Mouse (Mus musculus): ENCODE results near the gene Myof. TPM values are rescaled to one million over a fixed set of nuclear protein-coding genes. Genes with fewer than 3 reads are reported as not detected.

Gene Myof
- total and polyA plus RNA-seq, 2 experiments from 2014 or later, result 1.5 to 5.1 TPM

GRCm38 (mm10) chr19:38023603-38024002 is 19.8 kb downstream of the Myof start:
- no peaks in the 10 kb centered on the region for H3K36me3 ChIP-seq (ENCODE audit: insufficient read depth)
- H3K4me3 ChIP-seq (ENCODE audit: low read depth, low read length), result no peak overlapping the region
- H3K4me2 ChIP-seq (ENCODE audit: low read depth), result no peak overlapping the region
- ATAC-seq (no peak), DNase-seq (no peak)
- no peak overlapping the region for H3K9ac ChIP-seq
- TF ChIP-seq CTCF (IDR thresholded peaks at IDR 0.05; ENCODE audit: low read depth), result no peak
- H3K4me1 ChIP-seq (ENCODE audit: insufficient read depth), result no peaks in the 10 kb centered on the region
- no peaks in the 10 kb centered on the region for H3K9me3 ChIP-seq (ENCODE audit: low read length)
- no peak overlapping the region for H3K27ac ChIP-seq (ENCODE audit: low read depth, low read length)
- WGBS, result 32% methylated on average over 4 of the region's 4 CpGs
- no peaks in the 10 kb centered on the region for H3K27me3 ChIP-seq (ENCODE audit: insufficient read depth, low read length)

GRCm38 (mm10) chr19:38022710-38023109 is 20.7 kb downstream of the Myof start:
- Histone ChIP-seq H3K4me3 (ENCODE audit: low read depth, low read length) (no peak overlapping the region), H3K36me3 (ENCODE audit: insufficient read depth) (no peaks in the 10 kb centered on the region), H3K9me3 (ENCODE audit: low read length) (no peaks in the 10 kb centered on the region), H3K27ac (ENCODE audit: low read depth, low read length) (no peak overlapping the region), H3K9ac (no peak overlapping the region), H3K27me3 (ENCODE audit: insufficient read depth, low read length) (no peaks in the 10 kb centered on the region), H3K4me2 (ENCODE audit: low read depth) (no peak overlapping the region), H3K4me1 (ENCODE audit: insufficient read depth) (no peaks in the 10 kb centered on the region)
- DNase-seq (no peak), ATAC-seq (no peak)
- TF ChIP-seq CTCF (IDR thresholded peaks at IDR 0.05; ENCODE audit: low read depth), result no peak
- 76% methylated on average over 4 of the region's 4 CpGs for WGBS

GRCm38 (mm10) chr19:38015873-38016254 is 27.5 kb downstream of the Myof start:
- Histone ChIP-seq H3K9me3 (ENCODE audit: low read length) (no peaks in the 10 kb centered on the region), H3K4me3 (ENCODE audit: low read depth, low read length) (no peak overlapping the region), H3K27me3 (ENCODE audit: insufficient read depth, low read length) (no peaks in the 10 kb centered on the region), H3K4me1 (ENCODE audit: insufficient read depth) (peaks cover 8% of the 10 kb centered on the region), H3K27ac (ENCODE audit: low read depth, low read length) (peak overlapping the region; percentile 54; the same call in 1 of the 2 replicates), H3K9ac (no peak overlapping the region), H3K4me2 (ENCODE audit: low read depth) (no peak overlapping the region), H3K36me3 (ENCODE audit: insufficient read depth) (no peaks in the 10 kb centered on the region)
- TF ChIP-seq CTCF (IDR thresholded peaks at IDR 0.05; ENCODE audit: low read depth), result no peak
- no peak for DNase-seq
- peak; percentile 51 for ATAC-seq
- WGBS, result 45% methylated on average over 1 of the region's 1 CpGs

- H3K4me1 ChIP-seq (ENCODE audit: insufficient read depth), result peaks cover 8% of the 10 kb centered on the region
- H3K4me3 ChIP-seq (ENCODE audit: low read depth, low read length), result no peak overlapping the region
- DNase-seq (peak; percentile 77), ATAC-seq (peak; percentile 97)
- 4% methylated on average over 1 of the region's 1 CpGs for WGBS
- H3K4me2 ChIP-seq (ENCODE audit: low read depth), result no peak overlapping the region
- no peak for TF ChIP-seq CTCF (IDR thresholded peaks at IDR 0.05; ENCODE audit: low read depth)
- no peaks in the 10 kb centered on the region for H3K36me3 ChIP-seq (ENCODE audit: insufficient read depth)
- no peaks in the 10 kb centered on the region for H3K27me3 ChIP-seq (ENCODE audit: insufficient read depth, low read length)
- no peaks in the 10 kb centered on the region for H3K9me3 ChIP-seq (ENCODE audit: low read length)
- peak overlapping the region; percentile 54 for H3K27ac ChIP-seq (ENCODE audit: low read depth, low read length)
- no peak overlapping the region for H3K9ac ChIP-seq
Measured at GRCm38 (mm10) chr19:38015180-38015872, 28.1 kb downstream of the Myof start.

GRCm38 (mm10) chr19:38014443-38014842 is 28.9 kb downstream of the Myof start:
- ATAC-seq, result no peak
- Histone ChIP-seq H3K9me3 (ENCODE audit: low read length) (no peaks in the 10 kb centered on the region), H3K27me3 (ENCODE audit: insufficient read depth, low read length) (no peaks in the 10 kb centered on the region), H3K4me3 (ENCODE audit: low read depth, low read length) (no peak overlapping the region), H3K4me2 (ENCODE audit: low read depth) (no peak overlapping the region), H3K36me3 (ENCODE audit: insufficient read depth) (no peaks in the 10 kb centered on the region), H3K27ac (ENCODE audit: low read depth, low read length) (no peak overlapping the region), H3K4me1 (ENCODE audit: insufficient read depth) (peaks cover 8% of the 10 kb centered on the region), H3K9ac (no peak overlapping the region)
- no peak for DNase-seq
- WGBS, result 94% methylated on average over 5 of the region's 5 CpGs
- TF ChIP-seq CTCF (IDR thresholded peaks at IDR 0.05; ENCODE audit: low read depth), result no peak

- H3K36me3 ChIP-seq (ENCODE audit: insufficient read depth), result no peaks in the 10 kb centered on the region
- ATAC-seq (no peak), DNase-seq (no peak)
- peaks cover 8% of the 10 kb centered on the region for H3K4me1 ChIP-seq (ENCODE audit: insufficient read depth)
- no peaks in the 10 kb centered on the region for H3K9me3 ChIP-seq (ENCODE audit: low read length)
- WGBS, result 70% methylated on average over 1 of the region's 1 CpGs
- H3K27me3 ChIP-seq (ENCODE audit: insufficient read depth, low read length), result no peaks in the 10 kb centered on the region
- no peak overlapping the region for H3K4me3 ChIP-seq (ENCODE audit: low read depth, low read length)
- no peak overlapping the region for H3K27ac ChIP-seq (ENCODE audit: low read depth, low read length)
- no peak overlapping the region for H3K9ac ChIP-seq
- no peak overlapping the region for H3K4me2 ChIP-seq (ENCODE audit: low read depth)
- no peak for TF ChIP-seq CTCF (IDR thresholded peaks at IDR 0.05; ENCODE audit: low read depth)
Measured at GRCm38 (mm10) chr19:38011379-38011778, 32.0 kb downstream of the Myof start.

GRCm38 (mm10) chr19:38004809-38005380 is 38.5 kb downstream of the Myof start:
- no peaks in the 10 kb centered on the region for H3K27me3 ChIP-seq (ENCODE audit: insufficient read depth, low read length)
- ATAC-seq, result no peak
- H3K27ac ChIP-seq (ENCODE audit: low read depth, low read length), result no peak overlapping the region
- H3K36me3 ChIP-seq (ENCODE audit: insufficient read depth), result no peaks in the 10 kb centered on the region
- no peak overlapping the region for H3K9ac ChIP-seq
- H3K4me3 ChIP-seq (ENCODE audit: low read depth, low read length), result no peak overlapping the region
- no peak for TF ChIP-seq CTCF (IDR thresholded peaks at IDR 0.05; ENCODE audit: low read depth)
- no peaks in the 10 kb centered on the region for H3K4me1 ChIP-seq (ENCODE audit: insufficient read depth)
- no peak overlapping the region for H3K4me2 ChIP-seq (ENCODE audit: low read depth)
- no peak for DNase-seq
- WGBS, result 81% methylated on average over 8 of the region's 8 CpGs
- no peaks in the 10 kb centered on the region for H3K9me3 ChIP-seq (ENCODE audit: low read length)

Measured in forebrain, postnatal 0 days (tissue).